ENCODE assay signal across 7 mouse cellular contexts in genomic region chr6:134921014-134921694, GRCm38 (mm10). TPM values are rescaled to one million over a fixed set of nuclear protein-coding genes. Genes with fewer than 3 reads are reported as not detected.
DNase-seq lines count a peak whose midpoint lies in the region; ATAC-seq lines count a peak whose summit lies in the region.

No protein-coding gene starts in this region.

- H3K27me3 ChIP-seq in forebrain, embryonic 14.5 days (replicated peaks; ENCODE audit: control insufficient read depth, insufficient read depth, low read length): no peaks in the 10 kb centered on the region
- H3K27me3 ChIP-seq in hindbrain, embryonic 11.5 days (ENCODE audit: control insufficient read depth, insufficient read depth, low read length): no peaks in the 10 kb centered on the region

- ATAC-seq in forebrain, embryonic 14.5 days: no peak
- no peak for ATAC-seq in hindbrain, embryonic 11.5 days (ENCODE audit: low FRiP score)

- peaks cover 25% of the 10 kb centered on the region for H3K4me1 ChIP-seq in forebrain, embryonic 14.5 days (ENCODE audit: control insufficient read depth, insufficient read depth, low read length)
- 0 out of 2 replicates have a peak, but pooled peaks cover 4% of the 10 kb centered on the region for H3K4me1 ChIP-seq in hindbrain, embryonic 11.5 days (replicated peaks; ENCODE audit: control insufficient read depth, insufficient read depth, low read length)

- under 1% methylated on average over 32 of the region's 32 CpGs for WGBS in forebrain, embryonic 14.5 days
- under 1% methylated on average over 32 of the region's 32 CpGs for WGBS in hindbrain, embryonic 11.5 days

- H3K27ac ChIP-seq in forebrain, embryonic 14.5 days (ENCODE audit: low read depth, low read length): peak overlapping the region; percentile 99
- H3K27ac ChIP-seq in hindbrain, embryonic 11.5 days (ENCODE audit: low read depth, low read length): peak overlapping the region; percentile 94

- DNase-seq in NIH3T3 (ENCODE audit: low read depth): peak; percentile 68
- DNase-seq in cerebellum, adult 11-12 months: peak; percentile 88
- peak; percentile 58 for DNase-seq in forebrain, embryonic 14.5 days (ENCODE audit: low spot score)
- peak; percentile 56 for DNase-seq in hindbrain, embryonic 11.5 days (ENCODE audit: low spot score)
- peak; percentile 52 to 53 for DNase-seq in layer of hippocampus, postnatal 36 days
- peak; percentile 63 for DNase-seq in lung, postnatal 36 days
- peak; percentile 39 to 64 for DNase-seq in right cerebral cortex, adult 2 months (ENCODE audit: low spot score in 2 of 2)

- H3K9ac ChIP-seq in forebrain, embryonic 14.5 days (ENCODE audit: low read length): peak overlapping the region; percentile 97
- H3K9ac ChIP-seq in hindbrain, embryonic 11.5 days (ENCODE audit: low read depth, low read length): peak overlapping the region; percentile 92

- H3K36me3 ChIP-seq in forebrain, embryonic 14.5 days (ENCODE audit: control insufficient read depth, insufficient read depth, low read length): peaks cover 15% of the 10 kb centered on the region
- H3K36me3 ChIP-seq in hindbrain, embryonic 11.5 days (ENCODE audit: control insufficient read depth, insufficient read depth, low read length): no peaks in the 10 kb centered on the region

- peak overlapping the region; percentile 82 for H3K4me3 ChIP-seq in forebrain, embryonic 14.5 days (ENCODE audit: low read depth, low read length)
- peak overlapping the region; percentile 98 for H3K4me3 ChIP-seq in hindbrain, embryonic 11.5 days (ENCODE audit: low read depth, low read length)

- H3K9me3 ChIP-seq in forebrain, embryonic 14.5 days (replicated peaks; ENCODE audit: control insufficient read depth, low read length): no peaks in the 10 kb centered on the region
- no peaks in the 10 kb centered on the region for H3K9me3 ChIP-seq in hindbrain, embryonic 11.5 days (ENCODE audit: control insufficient read depth, low read length)

- H3K4me2 ChIP-seq in forebrain, embryonic 14.5 days (ENCODE audit: low read length): peak overlapping the region; percentile 93
- peak overlapping the region; percentile 77 for H3K4me2 ChIP-seq in hindbrain, embryonic 11.5 days (replicated peaks; ENCODE audit: low read depth, low read length)

RNA-seq across cellular contexts. Expression of gene Cdkn1b, which starts 1.0 kb away (rescaled TPM):
- polyA plus RNA-seq in forebrain, embryonic 14.5 days (2014; fragmentation: Nextera tagmentation; extraction: Ambion mirVana): 58.8 and 63.3 TPM in 2 replicates
- polyA plus RNA-seq in hindbrain, embryonic 11.5 days (2014; fragmentation: Nextera tagmentation; extraction: Ambion mirVana): 23.9 and 24.1 TPM in 2 replicates
- total RNA-seq in layer of hippocampus, postnatal 36 days (2021): 10 to 100 TPM; 51.0 to 52.6 TPM

RNA-seq across cellular contexts. Expression of gene Gpr19, which starts 22.8 kb away (rescaled TPM):
- 42.4 and 46.2 TPM in 2 replicates for polyA plus RNA-seq in forebrain, embryonic 14.5 days (2014; fragmentation: Nextera tagmentation; extraction: Ambion mirVana)
- 27.7 and 29.4 TPM in 2 replicates for polyA plus RNA-seq in hindbrain, embryonic 11.5 days (2014; fragmentation: Nextera tagmentation; extraction: Ambion mirVana)
- total RNA-seq in layer of hippocampus, postnatal 36 days (2021): 10 to 100 TPM; 28.1 to 29.3 TPM
